Mouse (Mus musculus): Measurements from ENCODE around the gene Gm10306. TPM values are rescaled to one million over a fixed set of nuclear protein-coding genes. Genes with fewer than 3 reads are reported as not detected.

The Gm10306 gene
- polyA plus RNA-seq, 1 experiment from 2014 or later: not detected

GRCm38 (mm10) chr4:94605591-94605990 lies 49.2 kb downstream of the Gm10306 start:
- WGBS: 88% methylated on average over 2 of the region's 2 CpGs
- H3K27ac ChIP-seq (ENCODE audit: low read depth): no peak overlapping the region
- H3K4me3 ChIP-seq (ENCODE audit: low read depth, low read length): no peak overlapping the region
- no peak overlapping the region for H3K9ac ChIP-seq
- H3K4me2 ChIP-seq: no peak overlapping the region
- H3K9me3 ChIP-seq (ENCODE audit: low read depth, low read length): no peaks in the 10 kb centered on the region
- H3K4me1 ChIP-seq (ENCODE audit: insufficient read depth): no peaks in the 10 kb centered on the region
- H3K27me3 ChIP-seq (ENCODE audit: insufficient read depth, low read length): no peaks in the 10 kb centered on the region
- H3K36me3 ChIP-seq (ENCODE audit: insufficient read depth): no peaks in the 10 kb centered on the region
- no peak for ATAC-seq (ENCODE audit: insufficient read depth)
- DNase-seq: no peak
- no peak for TF ChIP-seq CTCF (IDR thresholded peaks at IDR 0.05; ENCODE audit: low read depth)

Other genes starting within 250 kb of the Gm10306 start
- 21.8 and 22.2 TPM in 2 replicates for gene Caap1, start 250 bp downstream of the Gm10306 start, polyA plus RNA-seq (2014; fragmentation: Nextera tagmentation; extraction: Ambion mirVana)
- 78.3 and 80.9 TPM in 2 replicates for gene Plaa, start 46.7 kb downstream of the Gm10306 start, polyA plus RNA-seq (2014; fragmentation: Nextera tagmentation; extraction: Ambion mirVana)
- 33.1 and 34.1 TPM in 2 replicates for gene Ift74, start 57.9 kb downstream of the Gm10306 start, polyA plus RNA-seq (2014; fragmentation: Nextera tagmentation; extraction: Ambion mirVana)
- gene Lrrc19, start 93.6 kb downstream of the Gm10306 start, polyA plus RNA-seq (2014; fragmentation: Nextera tagmentation; extraction: Ambion mirVana): 0.64 and 0.85 TPM in 2 replicates
- gene Tek, start 182.7 kb downstream of the Gm10306 start, polyA plus RNA-seq (2014; fragmentation: Nextera tagmentation; extraction: Ambion mirVana): 40.5 and 42.4 TPM in 2 replicates